Mouse (Mus musculus) adrenal gland, adult 2 months (tissue): ENCODE measurements around the gene Panx1. TPM values are rescaled to one million over a fixed set of nuclear protein-coding genes. Genes with fewer than 3 reads are reported as not detected.

Experiments used
- DNase-seq: peaks from one replicate; pipeline ENCODE4 v3.0.0; 2021
- polyA plus RNA-seq: library from polyadenylated mRNA; depleted of rRNA; stranded (reverse); fragments of >200 nt; gene quantifications from 2 replicates; pipeline ENCODE4 v1.2.3, GENCODE M21; 2012
- total RNA-seq, 2 experiments: library from RNA; stranded (reverse); gene quantifications; 2 replicates each; pipeline ENCODE4 v1.2.3; 2021

The Panx1 gene
- total and polyA plus RNA-seq, 3 experiments, result 7.1 to 27.5 (median 10.1) TPM

DNA sequence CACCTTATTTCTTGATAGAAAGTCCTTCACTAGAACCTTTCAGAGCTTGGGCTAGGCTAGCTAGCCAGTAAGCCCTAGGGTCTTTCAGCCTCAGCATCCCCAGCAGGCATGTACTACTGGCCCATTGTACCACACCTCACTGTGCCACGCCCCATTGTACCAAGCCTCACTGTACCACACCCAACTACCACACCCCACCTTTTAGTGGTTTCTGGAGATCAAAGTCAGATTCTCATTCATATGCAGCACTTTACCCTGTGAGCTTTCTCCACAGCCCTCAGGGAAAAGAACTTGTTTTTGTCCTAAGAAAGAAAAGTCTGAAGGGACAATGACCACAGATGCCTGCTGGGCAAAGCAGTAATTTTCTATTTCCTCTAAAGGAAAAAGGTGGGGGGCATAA lies 22.2 kb downstream of the Panx1 start:
- DNase-seq, result no peak

GRCm38 (mm10) chr9:15021156-15021555 lies 24.1 kb downstream of the Panx1 start:
- no peak for DNase-seq

DNA sequence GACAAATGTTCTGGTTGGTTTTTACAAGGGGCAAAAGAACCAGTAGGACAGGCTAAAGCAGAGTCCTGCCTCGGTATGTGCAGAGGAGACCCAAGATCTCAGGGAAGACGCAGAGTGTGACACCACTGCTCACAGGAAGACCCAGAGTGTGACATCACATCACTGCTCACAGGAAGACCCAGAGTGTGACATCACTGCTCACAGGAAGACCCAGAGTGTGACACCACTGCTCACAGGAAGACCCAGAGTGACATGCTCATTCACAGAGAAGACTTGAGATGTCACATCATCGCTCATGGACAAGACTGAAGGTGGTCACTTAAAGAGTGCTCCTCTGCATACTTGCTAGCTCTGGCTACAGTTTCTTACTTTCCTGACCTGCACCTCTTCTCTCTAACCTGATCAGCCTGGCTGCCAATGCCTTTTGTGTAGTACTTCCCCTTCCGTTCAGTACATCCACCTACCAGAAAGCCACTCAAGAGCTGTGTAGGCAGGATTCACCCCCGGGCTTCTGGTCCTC lies 24.7 kb downstream of the Panx1 start:
- no peak for DNase-seq

GRCm38 (mm10) chr9:15018756-15019131 lies 26.5 kb downstream of the Panx1 start:
- DNase-seq, result no peak

- no peak for DNase-seq
Observed at GRCm38 (mm10) chr9:15017791-15018755, 27.2 kb downstream of the Panx1 start.

- peak; percentile 69 for DNase-seq
Observed at GRCm38 (mm10) chr9:15015223-15015956, 29.9 kb downstream of the Panx1 start.

DNA sequence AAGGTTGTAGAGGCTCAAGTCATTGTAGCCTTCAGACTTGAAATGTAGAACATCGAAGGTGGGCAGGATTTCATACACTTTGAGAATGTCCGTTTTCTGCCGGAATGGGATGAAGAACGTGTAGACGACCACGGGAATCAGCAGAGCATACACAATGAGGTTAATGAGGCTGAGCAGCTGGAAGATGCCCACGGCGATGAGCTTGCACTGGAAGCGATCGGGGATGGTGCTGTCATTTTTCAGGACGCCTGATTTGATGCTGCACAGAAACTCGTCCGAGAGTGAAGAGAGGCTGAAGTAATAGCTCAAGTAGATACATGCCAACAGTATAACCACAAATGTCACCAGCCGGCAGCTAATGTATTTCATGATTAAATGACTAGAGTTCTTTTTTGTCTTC lies 37.7 kb downstream of the Panx1 start:
- no peak for DNase-seq

DNA sequence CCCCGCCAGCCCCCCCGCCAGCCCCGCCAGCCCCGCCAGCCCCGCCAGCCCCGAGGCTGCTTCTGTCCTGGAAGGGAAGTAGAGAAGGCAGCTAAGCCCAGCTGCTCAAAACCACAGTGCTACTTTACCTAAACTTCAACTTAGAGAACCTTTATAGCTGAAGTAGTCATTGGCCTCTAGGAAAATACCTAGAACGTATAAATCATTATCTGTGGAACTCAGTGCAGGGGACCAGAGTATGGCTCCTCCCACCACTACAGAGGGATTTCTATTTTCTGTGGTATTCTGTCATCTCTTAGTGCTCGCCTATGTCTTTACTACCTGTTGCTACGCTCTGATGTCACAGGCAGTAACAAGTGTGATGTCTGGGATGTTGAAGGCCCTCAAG lies 41.0 kb downstream of the Panx1 start:
- DNase-seq, result peak; percentile 17

DNA sequence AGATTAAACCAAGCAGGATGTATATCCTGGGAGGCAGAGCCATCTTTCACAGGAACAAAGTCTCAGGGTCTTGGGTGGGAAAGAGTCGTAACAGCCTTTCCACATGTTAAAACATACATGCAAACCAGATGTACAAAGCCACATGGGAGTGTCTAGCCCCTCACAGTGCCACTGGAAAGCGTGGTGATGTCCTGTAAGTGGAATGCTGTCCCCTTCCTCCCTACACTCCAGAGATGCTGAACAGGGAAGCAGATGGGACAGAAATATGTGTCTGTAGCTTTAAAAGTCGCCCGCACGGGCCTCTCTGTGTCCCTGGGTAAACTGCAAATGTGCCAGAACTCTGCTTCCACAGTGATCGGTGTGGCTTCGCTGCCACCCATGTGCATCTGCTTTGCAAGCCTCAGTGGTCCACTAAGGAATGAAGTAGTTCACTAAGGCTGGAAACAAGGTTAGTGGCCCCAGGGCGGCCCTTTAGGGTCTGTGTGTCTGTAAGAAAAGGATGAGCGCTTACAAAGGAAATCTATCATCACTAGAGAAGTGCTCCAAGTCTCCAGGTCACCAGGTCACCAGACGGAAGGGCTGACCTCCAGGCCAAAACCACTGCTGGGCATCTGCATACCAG lies 41.5 kb downstream of the Panx1 start:
- peak; percentile 66 for DNase-seq

- DNase-seq, result peak; percentile 81
Observed at GRCm38 (mm10) chr9:15002995-15003613, 42.2 kb downstream of the Panx1 start.

- DNase-seq, result no peak
Observed at GRCm38 (mm10) chr9:14998790-14999189, 46.5 kb downstream of the Panx1 start.

DNA sequence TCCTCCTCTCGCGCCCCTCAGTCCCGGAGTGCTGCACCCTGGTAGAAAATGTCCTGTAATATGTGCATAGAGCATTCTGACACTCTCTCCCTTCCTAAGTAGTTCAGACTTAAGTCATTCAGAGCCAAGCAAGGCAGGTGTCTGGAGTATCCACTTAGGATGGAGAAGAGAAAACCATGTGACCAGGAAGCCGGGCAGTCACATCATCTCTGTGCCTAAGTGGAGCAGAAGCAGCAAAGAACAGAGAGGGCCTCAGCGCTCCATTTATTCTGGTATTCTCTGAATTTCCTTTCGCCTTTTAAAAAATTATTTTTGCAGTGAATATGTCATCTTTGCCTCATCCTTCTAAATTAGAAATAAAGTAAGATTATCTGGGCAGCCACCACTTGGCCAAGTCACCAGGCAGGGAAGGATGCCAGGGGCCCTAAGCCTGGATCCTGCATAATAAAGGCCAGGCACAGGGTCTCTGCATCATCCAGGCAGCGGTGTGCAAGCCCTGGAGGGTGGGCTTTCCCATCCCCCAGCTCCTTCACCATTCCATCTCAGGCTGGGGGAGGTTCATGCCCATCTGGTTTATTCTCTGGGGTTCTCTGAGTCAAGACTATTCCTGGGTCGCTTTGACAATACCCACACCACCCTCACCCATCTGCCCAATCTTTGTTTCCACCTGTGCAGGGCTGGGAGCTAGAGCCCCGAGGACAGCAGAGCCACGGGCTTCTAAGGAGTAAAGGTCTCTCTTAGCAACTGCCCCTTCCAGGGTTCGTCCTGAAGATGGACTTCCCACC lies 47.8 kb downstream of the Panx1 start:
- DNase-seq, result no peak

GRCm38 (mm10) chr9:14995525-14995924 lies 49.8 kb downstream of the Panx1 start:
- DNase-seq, result no peak

DNA sequence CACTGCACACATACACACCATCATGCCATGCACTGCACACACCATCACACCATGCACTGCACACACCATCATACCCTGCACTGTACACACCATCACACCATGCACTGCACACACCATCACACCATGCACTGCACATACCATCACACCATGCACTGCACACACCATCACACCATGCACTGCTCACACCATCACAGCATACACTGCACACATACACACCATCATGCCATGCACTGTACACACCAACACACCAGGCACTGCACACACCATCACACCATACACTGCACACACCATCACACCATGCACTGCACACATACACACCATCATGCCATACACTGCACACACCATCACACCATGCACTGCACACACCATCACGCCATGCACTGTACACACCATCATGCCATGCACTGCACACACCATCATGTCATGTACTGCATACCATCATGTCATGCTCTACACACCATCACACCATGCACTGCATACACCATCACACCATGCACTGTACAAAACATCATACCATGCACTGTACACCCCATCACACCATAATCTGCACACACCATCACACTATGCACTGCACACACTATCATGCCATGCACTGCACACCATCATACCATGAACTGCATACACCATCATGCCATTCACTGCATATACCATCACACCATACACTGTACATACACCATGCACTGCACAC lies 56.5 kb downstream of the Panx1 start:
- DNase-seq, result no peak

- DNase-seq, result no peak
Observed at GRCm38 (mm10) chr9:14983141-14983540, 62.1 kb downstream of the Panx1 start.

DNA sequence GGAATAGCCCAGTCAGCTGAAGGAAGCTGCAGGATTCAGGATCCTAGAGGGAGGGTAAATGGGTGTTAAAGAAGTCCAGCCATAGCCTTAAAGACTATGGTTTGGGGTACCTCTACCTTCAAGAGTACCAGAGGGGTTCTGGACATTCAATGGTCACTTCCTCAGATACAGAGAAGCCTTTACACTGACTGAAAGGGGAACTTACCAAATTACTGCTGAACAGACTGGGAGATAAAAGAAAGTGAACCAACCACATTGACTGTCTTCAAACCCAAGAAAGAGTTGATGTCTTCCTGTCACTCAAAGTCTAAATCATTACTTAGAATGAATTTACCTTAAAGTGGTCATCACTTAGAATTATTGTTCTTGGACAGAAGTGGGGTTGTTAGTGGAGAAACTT lies 62.6 kb downstream of the Panx1 start:
- DNase-seq, result no peak

- DNase-seq, result no peak
Observed at GRCm38 (mm10) chr9:14981539-14982155, 63.6 kb downstream of the Panx1 start.

- no peak for DNase-seq
Observed at GRCm38 (mm10) chr9:14974251-14975232, 70.7 kb downstream of the Panx1 start.

DNA sequence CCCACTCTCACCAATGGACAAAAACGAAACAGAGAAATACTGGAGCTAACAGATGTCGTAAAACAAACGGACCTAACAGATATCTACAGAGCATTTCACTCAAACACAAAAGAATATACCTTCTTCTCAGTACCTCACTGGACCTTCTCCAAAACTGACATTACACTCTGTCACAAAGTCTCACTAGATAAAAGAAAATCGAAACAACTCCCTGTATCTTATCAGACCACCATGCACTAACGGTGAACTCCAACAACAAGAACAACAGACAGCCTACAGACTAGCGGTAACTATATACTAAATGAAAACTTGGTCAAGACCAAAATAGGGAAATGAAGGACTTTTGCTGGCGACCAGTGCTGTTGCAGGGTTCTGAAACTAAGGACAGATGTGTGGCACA lies 71.5 kb downstream of the Panx1 start:
- no peak for DNase-seq
